Mouse (Mus musculus) stomach, embryonic 15.5 days (tissue): ENCODE results near the gene Gata5. TPM values are rescaled to one million over a fixed set of nuclear protein-coding genes. Genes with fewer than 3 reads are reported as not detected.

Source experiments
- ATAC-seq: fragments of 200-750 bp; cut with Nextera tagmentation; 2 replicates; pipeline ENCODE4 v1.8.0; 2017; ENCODE audit warnings: low read depth, moderate number of reproducible peaks, moderate TSS enrichment; ENCODE audit not compliant: insufficient read depth, low FRiP score
- H3K27ac ChIP-seq: fragments of 300-500 bp; sonication (generic); 2 replicates; pipeline ENCODE4 v1.5.1; 2015; ENCODE audit warnings: mild to moderate bottlenecking, inconsistent platforms
- H3K27me3 ChIP-seq: fragments of 300-500 bp; sonication (generic); replicated peaks from 2 replicates; pipeline ENCODE4 v1.6.1; 2015; ENCODE audit warnings: inconsistent platforms
- H3K36me3 ChIP-seq: fragments of 300-500 bp; sonication (generic); 2 replicates; pipeline ENCODE4 v1.6.1; 2015; ENCODE audit warnings: inconsistent platforms
- H3K4me1 ChIP-seq: fragments of 300-500 bp; sonication (generic); 2 replicates; pipeline ENCODE4 v1.6.1; 2015; ENCODE audit warnings: inconsistent platforms
- H3K4me2 ChIP-seq: fragments of 300-500 bp; sonication (generic); 2 replicates; pipeline ENCODE4 v1.6.1; 2015; ENCODE audit warnings: mild to moderate bottlenecking, inconsistent platforms
- H3K4me3 ChIP-seq: fragments of 300-500 bp; sonication (generic); replicated peaks from 2 replicates; pipeline ENCODE4 v1.5.1; 2015; ENCODE audit warnings: inconsistent platforms
- H3K9ac ChIP-seq: fragments of 300-500 bp; sonication (generic); 2 replicates; pipeline ENCODE4 v1.6.1; 2015; ENCODE audit warnings: inconsistent platforms
- H3K9me3 ChIP-seq: fragments of 300-500 bp; sonication (generic); 2 replicates; pipeline ENCODE4 v1.6.1; 2016; ENCODE audit warnings: inconsistent platforms
- WGBS: fragments of 180-500 bp; shearing (Covaris S2); methylation state at CpG from one replicate; pipeline ENCODE4 v1.1.7; 2015; 5-methylcytosine and 5-hydroxymethylcytosine counted together
- polyA plus RNA-seq: library from polyadenylated mRNA; unstranded; fragments of >200 nt; fragmentation: Nextera tagmentation; extraction: Ambion mirVana; gene quantifications from 2 replicates; pipeline ENCODE4 v1.2.1, GENCODE M21; 2015

The Gata5 gene
- polyA plus RNA-seq, 1 experiment from 2014 or later: 5.5 TPM

DNA sequence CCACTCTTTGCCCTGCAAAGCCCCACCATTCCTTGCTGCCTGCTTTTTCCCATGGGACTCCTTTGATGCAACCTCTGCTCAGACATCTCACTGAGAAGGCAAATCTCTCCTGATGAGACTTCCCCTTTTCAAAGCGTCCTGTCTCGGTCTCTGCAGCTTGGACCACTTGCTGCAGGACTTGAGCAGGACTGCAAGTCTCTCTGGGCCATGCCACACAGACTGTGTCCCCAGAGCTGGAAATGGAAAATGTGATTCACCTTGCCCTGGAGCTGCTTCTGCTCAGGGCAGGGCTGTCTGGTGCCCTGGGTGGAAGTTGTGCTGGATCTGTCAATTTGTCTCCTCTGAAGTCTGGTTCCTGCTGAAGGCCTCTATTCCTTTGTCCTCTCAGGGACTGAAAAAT lies 7.7 kb upstream of the Gata5 start:
- H3K4me1 ChIP-seq: peaks cover 10% of the 10 kb centered on the region; the same call in 1 of the 2 replicates
- no peak overlapping the region for H3K27ac ChIP-seq

DNA sequence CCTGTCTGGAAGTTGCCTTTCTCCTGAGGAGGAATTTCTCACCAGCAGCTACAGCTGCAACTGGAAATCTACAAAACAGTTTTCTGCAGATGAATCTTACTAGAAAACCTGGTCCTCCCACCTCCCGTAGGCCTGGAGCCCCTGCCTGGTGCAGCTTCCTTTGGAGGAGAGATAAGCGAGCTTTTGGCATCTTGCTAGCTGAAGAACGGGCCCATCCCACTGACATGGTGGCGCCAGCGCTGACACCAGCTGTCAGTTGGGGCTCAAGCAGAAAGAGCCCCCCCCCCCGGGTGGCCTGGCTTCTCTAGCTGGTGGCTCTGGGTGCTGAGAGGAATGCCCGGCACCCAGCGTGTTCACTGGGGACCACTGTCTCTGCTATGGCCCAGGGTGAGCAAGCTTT lies 6.7 kb upstream of the Gata5 start:
- H3K4me2 ChIP-seq: no peak overlapping the region
- H3K27ac ChIP-seq: no peak overlapping the region

More for the DNA sequence above, 7.7 kb upstream of the Gata5 start:
- H3K4me2 ChIP-seq: no peak overlapping the region
- ATAC-seq: no peak
- 63% methylated on average over 2 of the region's 2 CpGs for WGBS
- H3K4me3 ChIP-seq: no peak overlapping the region
- no peaks in the 10 kb centered on the region for H3K9me3 ChIP-seq
- H3K36me3 ChIP-seq: no peaks in the 10 kb centered on the region
- H3K27me3 ChIP-seq: no peaks in the 10 kb centered on the region
- H3K9ac ChIP-seq: no peak overlapping the region

DNA sequence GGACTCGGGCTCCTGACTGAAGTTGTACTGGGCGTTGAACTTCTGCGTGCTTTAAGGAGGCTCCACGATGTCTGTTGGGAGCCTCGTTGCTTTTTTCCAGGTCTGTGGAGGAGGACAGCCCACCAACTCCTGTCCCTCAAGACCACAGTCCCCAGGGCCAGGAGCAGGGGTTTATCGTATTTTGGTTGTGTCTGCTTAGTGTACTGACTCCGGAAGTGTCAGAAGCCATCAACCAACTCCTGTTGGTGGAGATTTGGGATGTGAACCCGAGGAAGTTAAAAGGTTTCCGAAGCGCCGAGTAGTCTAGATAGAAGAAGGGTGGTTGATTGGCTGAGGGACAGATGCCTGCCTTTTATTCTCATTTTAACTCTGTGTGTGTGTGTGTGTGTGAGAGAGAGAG lies 5.4 kb upstream of the Gata5 start:
- Histone ChIP-seq H3K4me2 (no peak overlapping the region), H3K4me1 (peaks cover 12% of the 10 kb centered on the region), H3K36me3 (no peaks in the 10 kb centered on the region), H3K9ac (no peak overlapping the region), H3K27me3 (peaks cover 16% of the 10 kb centered on the region; the same call in 1 of the 2 replicates), H3K27ac (no peak overlapping the region), H3K9me3 (no peaks in the 10 kb centered on the region), H3K4me3 (no peak overlapping the region)
- no peak for ATAC-seq
- WGBS: 29% methylated on average over 11 of the region's 11 CpGs

More for the DNA sequence above, 6.7 kb upstream of the Gata5 start:
- H3K4me3 ChIP-seq: no peak overlapping the region
- no peak for ATAC-seq
- H3K4me1 ChIP-seq: peaks cover 10% of the 10 kb centered on the region; the same call in 1 of the 2 replicates
- no peaks in the 10 kb centered on the region for H3K36me3 ChIP-seq
- WGBS: 59% methylated on average over 8 of the region's 8 CpGs
- no peaks in the 10 kb centered on the region for H3K9me3 ChIP-seq
- peaks cover 5% of the 10 kb centered on the region; the same call in 1 of the 2 replicates for H3K27me3 ChIP-seq
- no peak overlapping the region for H3K9ac ChIP-seq

DNA sequence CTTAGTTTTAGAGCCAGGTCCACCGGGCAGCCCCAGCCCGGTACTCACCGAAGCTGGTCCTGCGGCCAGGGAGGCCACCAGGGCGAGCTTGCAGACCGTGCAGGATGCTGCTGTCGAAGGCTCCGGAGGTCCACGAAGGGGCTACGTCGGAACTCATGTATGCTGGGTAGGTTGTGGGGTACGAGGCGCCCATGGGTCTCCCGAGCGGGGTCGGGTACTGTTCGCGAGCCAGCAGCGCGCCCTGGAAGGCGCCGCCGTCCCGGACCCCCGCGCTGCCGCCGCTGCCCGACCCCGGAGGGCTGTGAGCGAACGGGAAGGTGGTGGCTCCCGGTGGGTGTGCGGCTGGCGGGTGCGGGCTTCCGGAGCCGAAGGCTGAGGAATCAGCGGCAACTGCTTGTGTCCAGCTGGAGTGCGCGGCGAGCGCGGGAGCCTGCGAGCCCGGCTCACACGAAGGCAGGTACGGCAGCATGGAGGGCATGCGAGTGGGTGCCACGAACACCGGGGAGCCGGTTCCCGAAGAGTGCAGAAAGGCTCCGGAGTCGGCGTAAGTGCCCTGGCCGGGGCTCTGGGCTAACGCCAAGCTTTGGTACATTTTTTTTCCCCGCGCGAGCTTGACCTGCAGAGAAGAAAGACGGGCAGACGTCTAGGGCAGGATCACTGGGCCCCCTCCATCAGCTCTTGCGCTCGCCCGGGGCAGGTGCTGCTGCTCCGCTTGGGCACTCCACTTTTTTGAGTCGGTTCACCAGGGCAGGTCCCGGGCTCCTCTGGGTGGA lies 535 bp downstream of the Gata5 start:
- WGBS: under 1% methylated on average over 68 of the region's 69 CpGs
- no peaks in the 10 kb centered on the region for H3K9me3 ChIP-seq
- H3K27ac ChIP-seq: peak overlapping the region; percentile 51; the same call in 1 of the 2 replicates
- H3K27me3 ChIP-seq: peaks cover 44% of the 10 kb centered on the region
- 0 out of 2 replicates have a peak, but pooled peaks have one; percentile 6 for ATAC-seq
- H3K4me3 ChIP-seq: peak overlapping the region; percentile 48
- no peaks in the 10 kb centered on the region for H3K36me3 ChIP-seq
- peak overlapping the region; percentile 68 for H3K4me2 ChIP-seq
- H3K4me1 ChIP-seq: peaks cover 15% of the 10 kb centered on the region
- H3K9ac ChIP-seq: peak overlapping the region; percentile 37

DNA sequence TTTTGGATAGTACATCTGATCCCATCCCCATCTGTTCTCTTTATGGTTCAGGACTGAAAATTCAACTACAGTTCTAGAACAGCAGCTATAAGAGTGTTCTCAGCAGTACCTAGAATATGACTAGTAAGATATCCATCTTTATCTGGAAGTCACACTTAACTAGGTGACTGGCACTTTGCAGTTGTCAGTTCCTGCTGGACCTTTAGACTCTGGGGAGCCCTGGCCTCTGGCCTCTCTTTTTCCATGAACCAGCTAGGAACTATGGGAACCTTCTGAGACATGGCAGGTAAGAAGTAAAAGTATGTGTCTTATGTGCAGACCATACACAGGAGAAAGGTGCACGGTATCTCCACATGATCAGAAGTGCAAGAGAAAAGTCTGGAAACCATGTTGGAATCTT lies 5.0 kb downstream of the Gata5 start:
- H3K36me3 ChIP-seq: no peaks in the 10 kb centered on the region
- no peak overlapping the region for H3K27ac ChIP-seq
- H3K4me2 ChIP-seq: no peak overlapping the region
- WGBS: 87% methylated on average over 1 of the region's 1 CpGs
- H3K4me3 ChIP-seq: no peak overlapping the region
- peaks cover 9% of the 10 kb centered on the region for H3K4me1 ChIP-seq
- no peaks in the 10 kb centered on the region for H3K9me3 ChIP-seq
- no peak overlapping the region for H3K9ac ChIP-seq
- ATAC-seq: no peak
- peaks cover 23% of the 10 kb centered on the region for H3K27me3 ChIP-seq

DNA sequence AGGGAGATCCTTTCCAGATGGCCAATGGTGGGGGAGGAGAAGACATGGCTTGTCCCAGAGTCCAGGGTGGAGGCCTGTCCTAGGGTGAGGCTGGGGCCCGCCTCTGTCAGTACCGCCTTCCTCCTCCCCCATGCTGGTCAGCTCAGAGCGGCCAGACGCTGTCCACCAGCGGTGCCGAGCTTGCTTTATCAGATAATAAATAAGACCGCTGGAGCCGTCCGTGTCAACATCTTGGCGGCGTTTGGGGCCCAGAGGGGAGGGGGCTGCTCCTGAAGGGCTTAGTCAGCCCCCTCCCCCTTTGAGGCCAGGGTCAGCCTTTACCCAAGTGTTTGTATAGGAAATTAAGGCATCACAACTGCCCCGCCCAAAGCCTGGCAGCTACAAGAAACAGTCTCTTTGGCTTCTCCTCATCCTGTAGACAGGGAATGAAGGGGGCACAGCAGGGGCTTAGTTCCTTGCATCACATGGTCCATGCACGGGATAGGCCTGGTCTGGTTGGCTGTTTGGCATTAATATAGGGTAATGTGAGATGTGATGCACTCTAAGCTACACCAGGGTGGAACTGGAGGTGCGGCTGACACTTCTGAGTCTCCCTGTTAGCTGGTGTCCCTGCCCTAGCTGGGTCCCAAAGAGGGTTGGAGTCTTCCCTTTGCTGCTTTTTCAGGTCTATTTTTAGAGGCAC lies 11.7 kb downstream of the Gata5 start:
- Histone ChIP-seq H3K36me3 (no peaks in the 10 kb centered on the region), H3K4me1 (peaks cover 9% of the 10 kb centered on the region; the same call in 1 of the 2 replicates), H3K9me3 (no peaks in the 10 kb centered on the region), H3K27ac (no peak overlapping the region), H3K4me3 (no peak overlapping the region), H3K9ac (no peak overlapping the region), H3K4me2 (0 out of 2 replicates have a peak overlapping the region, but pooled peaks have one; percentile 28), H3K27me3 (no peaks in the 10 kb centered on the region)
- peak; percentile 79 for ATAC-seq
- WGBS: 13% methylated on average over 14 of the region's 14 CpGs

DNA sequence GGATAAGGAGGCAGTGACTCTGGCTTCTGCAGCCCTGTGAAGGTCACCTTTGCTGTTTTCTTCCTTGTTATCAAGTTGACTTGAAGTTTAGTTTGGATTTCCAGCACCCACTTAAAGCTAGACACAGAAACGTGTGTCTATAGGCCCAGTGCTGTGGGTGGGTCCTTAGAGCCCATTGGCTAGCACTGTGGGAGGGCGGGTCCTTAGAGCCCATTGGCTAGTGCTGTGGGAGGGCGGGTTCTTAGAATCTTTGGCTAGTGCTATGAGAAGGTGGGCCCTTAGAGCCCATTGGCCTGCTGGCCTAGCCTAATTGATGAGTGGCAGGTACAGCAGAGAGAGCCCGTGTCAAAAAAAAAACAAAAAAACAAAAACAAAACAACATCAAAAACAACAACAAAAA lies 14.3 kb downstream of the Gata5 start:
- Histone ChIP-seq H3K27ac (no peak overlapping the region), H3K27me3 (no peaks in the 10 kb centered on the region), H3K9me3 (no peaks in the 10 kb centered on the region), H3K4me1 (peaks cover 9% of the 10 kb centered on the region; the same call in 1 of the 2 replicates), H3K9ac (no peak overlapping the region), H3K4me3 (no peak overlapping the region), H3K36me3 (no peaks in the 10 kb centered on the region), H3K4me2 (no peak overlapping the region)
- 78% methylated on average over 4 of the region's 4 CpGs for WGBS
- ATAC-seq: peak; percentile 50

DNA sequence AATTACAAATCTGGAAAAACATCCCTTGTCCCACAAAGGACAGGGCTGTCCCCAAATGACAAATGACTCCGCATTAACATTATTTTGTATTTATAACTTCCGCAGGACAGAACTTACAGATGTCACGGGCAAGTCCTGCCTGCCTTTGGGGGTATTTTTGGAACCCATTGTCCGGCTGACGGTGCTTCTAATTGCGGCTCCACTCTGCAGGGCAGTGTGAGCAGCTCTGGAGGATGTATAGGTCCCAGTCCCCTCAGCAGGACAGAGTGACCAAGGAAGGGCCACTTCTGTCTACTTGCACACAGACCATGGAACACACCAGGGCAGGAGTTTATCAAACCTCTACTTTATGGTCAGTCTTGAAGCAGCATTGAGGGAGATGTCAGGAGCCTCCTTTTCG lies 16.9 kb downstream of the Gata5 start:
- Histone ChIP-seq H3K4me1 (peaks cover 4% of the 10 kb centered on the region; the same call in 1 of the 2 replicates), H3K27me3 (no peaks in the 10 kb centered on the region), H3K9ac (no peak overlapping the region), H3K9me3 (no peaks in the 10 kb centered on the region), H3K36me3 (no peaks in the 10 kb centered on the region), H3K4me2 (no peak overlapping the region), H3K27ac (no peak overlapping the region), H3K4me3 (no peak overlapping the region)
- ATAC-seq: no peak
- 75% methylated on average over 7 of the region's 7 CpGs for WGBS

DNA sequence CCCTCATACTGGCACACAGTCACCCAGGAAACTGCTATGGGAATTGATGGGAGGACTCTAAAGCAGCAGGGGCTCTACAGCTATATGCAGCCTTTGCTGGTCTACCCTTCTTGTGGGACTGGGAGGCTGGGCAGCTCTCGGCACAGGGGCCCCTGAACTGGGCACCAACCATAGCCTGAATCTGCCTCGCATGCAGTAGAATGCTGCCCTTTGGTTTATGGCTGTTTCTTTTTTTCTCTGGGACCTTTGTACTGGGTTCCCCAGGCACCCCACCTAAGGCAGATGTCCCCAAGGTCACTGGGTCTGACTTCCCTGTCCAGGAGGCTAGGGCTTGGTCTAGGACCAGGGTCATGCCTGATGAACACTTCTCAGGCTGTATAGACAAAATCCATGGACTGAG lies 20.2 kb downstream of the Gata5 start:
- ATAC-seq: 0 out of 2 replicates have a peak, but pooled peaks have one; percentile 21
- no peak overlapping the region for H3K4me2 ChIP-seq
- H3K4me1 ChIP-seq: no peaks in the 10 kb centered on the region
- 84% methylated on average over 2 of the region's 2 CpGs for WGBS
- no peaks in the 10 kb centered on the region for H3K9me3 ChIP-seq
- H3K9ac ChIP-seq: no peak overlapping the region
- no peaks in the 10 kb centered on the region for H3K27me3 ChIP-seq
- H3K27ac ChIP-seq: no peak overlapping the region
- H3K36me3 ChIP-seq: no peaks in the 10 kb centered on the region
- no peak overlapping the region for H3K4me3 ChIP-seq

DNA sequence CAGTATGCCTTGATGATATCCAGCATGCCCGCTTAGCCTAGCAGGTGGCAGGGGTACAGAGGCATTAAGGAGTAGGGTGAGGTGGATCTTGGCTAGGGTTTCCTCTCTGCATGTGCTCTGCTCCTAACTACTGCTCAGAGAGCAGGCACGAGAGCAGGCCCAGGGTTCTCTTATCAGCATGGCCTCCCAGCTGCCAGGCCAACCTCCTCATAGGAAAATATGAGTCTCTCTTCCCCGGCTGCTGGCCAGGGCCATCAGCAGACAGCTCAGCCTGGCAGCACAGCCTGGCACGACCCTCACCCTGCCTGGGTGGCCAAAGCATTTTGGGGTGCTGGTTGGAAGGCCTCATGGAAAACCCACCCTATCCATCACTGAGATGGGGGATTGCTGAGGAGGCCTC lies 23.4 kb downstream of the Gata5 start:
- H3K36me3 ChIP-seq: no peaks in the 10 kb centered on the region
- H3K4me3 ChIP-seq: no peak overlapping the region
- H3K4me1 ChIP-seq: peaks cover 3% of the 10 kb centered on the region; the same call in 1 of the 2 replicates
- H3K4me2 ChIP-seq: no peak overlapping the region
- WGBS: 67% methylated on average over 4 of the region's 4 CpGs
- H3K9me3 ChIP-seq: no peaks in the 10 kb centered on the region
- no peak for ATAC-seq
- no peak overlapping the region for H3K27ac ChIP-seq
- H3K9ac ChIP-seq: no peak overlapping the region
- H3K27me3 ChIP-seq: no peaks in the 10 kb centered on the region

DNA sequence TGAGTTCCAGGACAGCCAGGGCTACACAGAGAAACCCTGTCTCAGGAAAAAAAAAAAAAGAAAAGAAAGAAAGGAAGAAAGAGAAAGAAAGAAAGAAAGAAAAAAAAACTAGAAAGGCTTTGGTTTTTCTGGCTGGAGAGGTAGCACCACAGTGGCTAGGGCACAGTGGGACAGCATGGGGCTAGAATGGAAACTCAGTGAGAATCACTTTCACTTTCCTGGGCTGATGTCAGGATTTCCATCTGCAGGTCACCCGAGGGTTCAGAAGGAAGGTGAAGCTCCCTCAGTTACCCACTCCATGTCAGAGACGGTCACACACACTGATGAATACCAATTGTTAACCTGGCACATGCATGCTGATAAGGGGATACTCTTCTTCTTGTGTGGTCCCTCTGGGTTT lies 26.8 kb downstream of the Gata5 start:
- Histone ChIP-seq H3K36me3 (no peaks in the 10 kb centered on the region), H3K27me3 (no peaks in the 10 kb centered on the region), H3K27ac (no peak overlapping the region), H3K4me3 (no peak overlapping the region), H3K9ac (no peak overlapping the region), H3K4me2 (no peak overlapping the region), H3K4me1 (peaks cover 3% of the 10 kb centered on the region; the same call in 1 of the 2 replicates), H3K9me3 (no peaks in the 10 kb centered on the region)
- no peak for ATAC-seq
- 43% methylated on average over 2 of the region's 2 CpGs for WGBS
